Mouse (Mus musculus) cerebellum, adult (tissue): ENCODE measurements around the gene Mob3c.

ENCODE experiments used
- ATAC-seq: cut with Nextera tagmentation; 2 replicates; pipeline ENCODE4 v1.9.2; 2017; ENCODE audit warnings: mild to moderate bottlenecking, moderate library complexity, mixed read lengths; ENCODE audit not compliant: insufficient number of reproducible peaks, low FRiP score, low TSS enrichment

Mob3c gene

GRCm38 (mm10) chr4:115873231-115873630 is 45.3 kb downstream of the Mob3c start:
- ATAC-seq: no peak

- no peak for ATAC-seq
Measured at GRCm38 (mm10) chr4:115878216-115878678, 50.4 kb downstream of the Mob3c start.

- ATAC-seq: no peak
Measured at GRCm38 (mm10) chr4:115878828-115879227, 50.9 kb downstream of the Mob3c start.

GRCm38 (mm10) chr4:115881183-115881582 is 53.3 kb downstream of the Mob3c start:
- no peak for ATAC-seq

- ATAC-seq: no peak
Measured at GRCm38 (mm10) chr4:115882195-115882594, 54.3 kb downstream of the Mob3c start.

- no peak for ATAC-seq
Measured at GRCm38 (mm10) chr4:115884022-115884421, 56.1 kb downstream of the Mob3c start, which contains the start of gene Kncn. TSS of gene Kncn (plus strand) at chr4:115884400.
